Mouse (Mus musculus) left cerebral cortex, adult 2 months (tissue): ENCODE measurements around the gene Arhgap6. TPM values are rescaled to one million over a fixed set of nuclear protein-coding genes. Genes with fewer than 3 reads are reported as not detected.

ENCODE experiments used
- DNase-seq, 2 experiments: peaks; one replicate each; pipeline ENCODE4 v3.0.0; 2021 to 2022; ENCODE audit warnings: low spot score in 2 of 2, mixed read lengths in 1 of 2; ENCODE audit errors: extremely low spot score in 1 of 2
- H3K27ac ChIP-seq: fragments of 200-600 bp; 2 replicates; pipeline ENCODE4 v1.8.1; 2022
- H3K4me3 ChIP-seq: fragments of 200-600 bp; 2 replicates; pipeline ENCODE4 v1.8.1; 2022
- CTCF ChIP-seq: fragments of 200-600 bp; IDR thresholded peaks from 2 replicates; pipeline ENCODE4 v1.8.1; 2022; ENCODE audit warnings: antibody characterized with exemption, mild to moderate bottlenecking, moderate library complexity
- intact Hi-C: fragments of 180-260 bp; cut with DNase I; formaldehyde crosslinking; loops from one replicate; pipeline ENCODE4 v1.15.1; 2025
- total RNA-seq, 2 experiments: library from RNA; stranded (reverse); gene quantifications; 2 replicates each; pipeline ENCODE4 v1.2.3; 2021

The Arhgap6 gene
- total RNA-seq, 2 experiments from 2014 or later, result 8.8 to 12.7 TPM

- intact Hi-C loops, result no loop called here
- no peak overlapping the region for H3K4me3 ChIP-seq
- no peak for TF ChIP-seq CTCF
- H3K27ac ChIP-seq, result no peak overlapping the region
- DNase-seq, result no peak
Observed at GRCm38 (mm10) chrX:169034390-169034789, 239.5 kb downstream of the Arhgap6 start.

DNA sequence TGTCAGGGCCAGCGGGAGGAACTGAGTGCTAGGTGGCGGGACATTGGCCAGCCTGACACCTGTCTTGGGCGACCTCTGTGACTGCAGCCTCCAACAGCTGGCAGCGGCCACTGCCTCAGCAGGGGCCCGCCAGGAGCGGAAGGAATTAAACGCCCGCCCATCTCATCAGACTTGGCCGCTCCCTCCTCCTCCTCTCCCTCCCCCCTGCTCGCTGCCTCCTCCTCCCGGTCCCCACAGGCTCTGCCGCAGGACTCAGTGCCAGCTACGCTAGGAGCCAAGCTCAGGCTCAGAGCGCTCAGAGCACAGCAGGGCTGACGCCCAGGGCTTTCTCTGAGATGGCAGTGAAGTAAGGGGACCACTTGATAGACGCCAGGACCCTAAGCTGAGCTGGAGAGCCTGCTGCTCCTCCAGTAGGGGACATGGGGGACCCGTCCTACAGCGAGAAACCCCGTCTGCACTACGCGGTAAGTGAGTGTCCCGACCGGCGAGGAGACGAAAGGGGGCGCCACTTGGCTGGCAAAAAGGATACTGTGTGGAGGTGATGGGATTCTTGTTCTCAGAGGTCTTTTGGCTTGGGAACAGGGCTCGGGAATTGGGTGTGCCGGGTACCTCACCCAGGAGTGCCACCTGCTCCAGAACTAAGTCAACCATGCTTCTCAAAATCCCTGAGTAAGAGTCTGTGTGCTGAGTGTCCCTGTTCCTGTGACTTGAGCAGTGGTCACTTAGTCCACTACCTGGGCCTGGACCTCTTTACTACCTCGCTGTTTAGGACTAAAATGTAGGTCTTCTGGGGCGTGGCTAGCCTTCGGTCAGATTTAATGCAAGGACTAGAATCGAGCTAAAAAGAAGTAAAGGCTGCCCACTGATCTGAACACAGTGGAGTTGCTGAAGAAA lies 241.8 kb downstream of the Arhgap6 start:
- intact Hi-C loops, result no loop called here
- no peak overlapping the region for H3K27ac ChIP-seq

GRCm38 (mm10) chrX:169037401-169037800 lies 242.5 kb downstream of the Arhgap6 start:
- no peak for TF ChIP-seq CTCF
- intact Hi-C loops, result no loop called here
- no peak for DNase-seq
- Histone ChIP-seq H3K27ac (no peak overlapping the region), H3K4me3 (peak overlapping the region; percentile 49)

More for the DNA sequence above, 241.8 kb downstream of the Arhgap6 start:
- peak; percentile 36 for TF ChIP-seq CTCF
- H3K4me3 ChIP-seq, result peak overlapping the region; percentile 49
- peak; percentile 31 to 49 for DNase-seq

- no peak for TF ChIP-seq CTCF
- Histone ChIP-seq H3K27ac (no peak overlapping the region), H3K4me3 (no peak overlapping the region)
- intact Hi-C loops, result no loop called here
- no peak for DNase-seq
Observed at GRCm38 (mm10) chrX:169043872-169044271, 249.0 kb downstream of the Arhgap6 start.

DNA sequence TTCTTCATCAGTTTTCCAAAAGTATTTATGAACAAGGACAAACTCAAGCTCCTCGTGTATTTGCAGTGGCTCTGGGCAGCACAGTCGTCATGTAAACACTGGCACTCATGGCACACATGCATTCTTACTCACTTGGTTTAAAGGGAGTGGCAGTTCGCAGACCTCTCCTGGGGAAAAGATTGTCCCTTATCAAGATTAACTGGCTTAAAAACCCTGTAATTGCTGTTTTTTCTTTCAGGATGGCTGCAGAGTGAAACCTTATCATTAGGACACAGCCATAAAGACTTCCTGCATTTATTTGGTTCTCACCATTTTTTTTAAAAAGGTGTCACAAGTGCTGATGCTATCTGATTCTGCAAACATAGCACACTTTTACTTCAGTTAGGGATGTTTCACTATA lies 252.7 kb downstream of the Arhgap6 start:
- TF ChIP-seq CTCF, result no peak
- no peak overlapping the region for H3K4me3 ChIP-seq
- DNase-seq, result no peak
- intact Hi-C loops, result no loop called here
- H3K27ac ChIP-seq, result no peak overlapping the region

- no peak overlapping the region for H3K27ac ChIP-seq
- H3K4me3 ChIP-seq, result no peak overlapping the region
- TF ChIP-seq CTCF, result no peak; the same call in 1 of the 2 replicates
- intact Hi-C loops, result no loop called here
- no peak for DNase-seq
Observed at GRCm38 (mm10) chrX:169049550-169049949, 254.7 kb downstream of the Arhgap6 start.

GRCm38 (mm10) chrX:169053907-169054476 lies 259.1 kb downstream of the Arhgap6 start:
- TF ChIP-seq CTCF, result no peak
- no peak overlapping the region for H3K4me3 ChIP-seq
- no peak overlapping the region for H3K27ac ChIP-seq
- no peak for DNase-seq
- intact Hi-C loops, result no loop called here

- H3K27ac ChIP-seq, result no peak overlapping the region
- H3K4me3 ChIP-seq, result no peak overlapping the region
- TF ChIP-seq CTCF, result no peak
- intact Hi-C loops, result no loop called here
- no peak for DNase-seq
Observed at GRCm38 (mm10) chrX:169062555-169062954, 267.7 kb downstream of the Arhgap6 start.

- DNase-seq, result no peak
- no peak overlapping the region for H3K4me3 ChIP-seq
- H3K27ac ChIP-seq, result no peak overlapping the region
- intact Hi-C loops, result no loop called here
- TF ChIP-seq CTCF, result no peak
Observed at GRCm38 (mm10) chrX:169065298-169065697, 270.4 kb downstream of the Arhgap6 start.

DNA sequence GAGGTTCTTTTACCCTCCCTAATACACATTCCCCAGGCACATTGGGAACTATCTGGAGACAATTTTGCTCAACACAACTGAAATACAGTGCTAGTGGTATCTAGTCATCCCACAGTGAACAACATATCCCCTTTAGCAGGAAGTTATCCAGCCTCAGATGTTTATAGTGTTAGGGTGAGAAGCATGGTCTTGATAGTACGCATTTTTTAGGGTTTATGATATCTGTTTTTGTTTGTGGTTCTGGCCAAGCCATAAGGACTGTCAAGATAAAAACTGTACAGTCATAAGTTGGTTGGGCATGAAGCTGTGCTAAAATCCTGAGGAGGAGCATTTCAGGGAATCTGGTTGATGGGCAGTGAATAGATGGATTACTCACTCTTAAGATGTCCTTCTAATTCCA lies 271.0 kb downstream of the Arhgap6 start:
- intact Hi-C loops, result no loop called here
- no peak for TF ChIP-seq CTCF
- Histone ChIP-seq H3K27ac (no peak overlapping the region), H3K4me3 (no peak overlapping the region)
- no peak for DNase-seq

GRCm38 (mm10) chrX:169075020-169075419 lies 280.1 kb downstream of the Arhgap6 start:
- intact Hi-C loops, result no loop called here
- no peak for TF ChIP-seq CTCF
- Histone ChIP-seq H3K27ac (no peak overlapping the region), H3K4me3 (no peak overlapping the region)
- DNase-seq, result no peak

GRCm38 (mm10) chrX:169081609-169082008 lies 286.7 kb downstream of the Arhgap6 start:
- no peak for TF ChIP-seq CTCF
- no peak overlapping the region for H3K27ac ChIP-seq
- DNase-seq, result no peak
- no peak overlapping the region for H3K4me3 ChIP-seq
- intact Hi-C loops, result no loop called here
